9 mouse cellular contexts compared by ENCODE assay signal in the genomic region with DNA sequence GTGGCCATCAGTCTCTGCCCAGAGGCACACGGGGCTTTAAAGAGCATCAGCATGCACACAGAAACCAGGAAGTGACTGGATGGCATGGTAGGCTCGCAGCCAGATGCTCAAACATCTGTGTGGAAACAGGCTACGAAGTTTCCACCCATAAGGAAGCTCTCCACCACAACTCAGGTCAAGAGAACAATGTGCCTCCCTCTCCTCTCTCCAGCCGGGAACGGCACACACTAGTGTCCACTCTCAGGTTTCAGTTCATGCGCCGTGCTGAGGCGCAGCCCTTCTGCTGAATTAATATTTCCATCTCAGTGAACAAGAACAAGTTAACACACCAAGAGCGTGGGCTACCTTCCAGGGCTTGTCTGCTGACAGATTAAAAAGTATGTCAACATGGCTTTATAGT.
A peak's percentile ranks its signal among the peaks of the same experiment; 100 is the strongest.
DNase-seq lines count a peak whose midpoint lies in the region; ATAC-seq and TF ChIP-seq lines count a peak whose summit lies in the region.
"Had no signal": no experiment of that assay in that cellular context is flagged by ENCODE, and none has a peak within 500 bp of the region (broad histone marks: within the 10 kb centered on the region; RNA-seq: fewer than 3 reads in every experiment).

No protein-coding gene starts in this region.

- H3K4me1 ChIP-seq in lung, embryonic 14.5 days (ENCODE audit: insufficient read depth) = 0 out of 2 replicates have a peak, but pooled peaks cover 4% of the 10 kb centered on the region
- peaks cover 5% of the 10 kb centered on the region; the same call in 1 of the 2 replicates for H3K4me1 ChIP-seq in forebrain, embryonic 11.5 days (replicated peaks; ENCODE audit: control insufficient read depth, insufficient read depth, low read length)
- peaks cover 37% of the 10 kb centered on the region for H3K4me1 ChIP-seq in kidney, embryonic 15.5 days

- no peak overlapping the region for H3K4me3 ChIP-seq in lung, embryonic 14.5 days (ENCODE audit: low read depth, low read length)
- H3K4me3 ChIP-seq in forebrain, embryonic 11.5 days (ENCODE audit: low read depth, low read length) = no peak overlapping the region
- H3K4me3 ChIP-seq in kidney, embryonic 15.5 days (replicated peaks) = no peak overlapping the region
- H3K4me3 ChIP-seq: megakaryocyte, embryonic 14.5 days had no signal

- 36% methylated on average over 9 of the region's 9 CpGs for WGBS in lung, embryonic 14.5 days
- WGBS in forebrain, embryonic 11.5 days = 31% methylated on average over 9 of the region's 9 CpGs
- 12% methylated on average over 9 of the region's 9 CpGs for WGBS in kidney, embryonic 15.5 days

- H3K36me3 ChIP-seq in lung, embryonic 14.5 days (ENCODE audit: insufficient read depth) = no peaks in the 10 kb centered on the region
- H3K36me3 ChIP-seq in forebrain, embryonic 11.5 days (ENCODE audit: control insufficient read depth, insufficient read depth, low read length) = no peaks in the 10 kb centered on the region
- H3K36me3 ChIP-seq in kidney, embryonic 15.5 days = no peaks in the 10 kb centered on the region

- H3K9ac ChIP-seq in lung, embryonic 14.5 days = no peak overlapping the region
- peak overlapping the region; percentile 9; the same call in 1 of the 2 replicates for H3K9ac ChIP-seq in forebrain, embryonic 11.5 days (ENCODE audit: low read length)
- no peak overlapping the region for H3K9ac ChIP-seq in kidney, embryonic 15.5 days

- H3K27ac ChIP-seq in lung, embryonic 14.5 days (ENCODE audit: low read depth) = no peak overlapping the region
- H3K27ac ChIP-seq in forebrain, embryonic 11.5 days (ENCODE audit: low read depth, low read length) = no peak overlapping the region
- H3K27ac ChIP-seq in kidney, embryonic 15.5 days = peak overlapping the region; percentile 73

- H3K27me3 ChIP-seq in lung, embryonic 14.5 days (ENCODE audit: insufficient read depth, low read length) = no peaks in the 10 kb centered on the region
- H3K27me3 ChIP-seq in forebrain, embryonic 11.5 days (ENCODE audit: control insufficient read depth, insufficient read depth, low read length) = no peaks in the 10 kb centered on the region
- H3K27me3 ChIP-seq in kidney, embryonic 15.5 days = no peaks in the 10 kb centered on the region
- H3K27me3 ChIP-seq: megakaryocyte, embryonic 14.5 days had no signal

- TF ChIP-seq CTCF in lung, embryonic 14.5 days (IDR thresholded peaks at IDR 0.05; ENCODE audit: low read depth) = no peak

- no peak for ATAC-seq in lung, embryonic 14.5 days (ENCODE audit: insufficient read depth)
- ATAC-seq in forebrain, embryonic 11.5 days (replicated peaks; ENCODE audit: low FRiP score) = no peak; the same call in 1 of the 2 replicates
- ATAC-seq in kidney, embryonic 15.5 days (replicated peaks; ENCODE audit: low FRiP score) = peak; percentile 73

- H3K9me3 ChIP-seq in lung, embryonic 14.5 days (ENCODE audit: low read depth, low read length) = no peaks in the 10 kb centered on the region
- H3K9me3 ChIP-seq in forebrain, embryonic 11.5 days (ENCODE audit: control insufficient read depth, low read length) = peaks cover 3% of the 10 kb centered on the region; the same call in 1 of the 2 replicates
- no peaks in the 10 kb centered on the region for H3K9me3 ChIP-seq in kidney, embryonic 15.5 days (replicated peaks)

- peak; percentile 15 for DNase-seq in lung, embryonic 14.5 days
- DNase-seq in lung, postnatal 14 days = no peak
- DNase-seq in forebrain, embryonic 11.5 days (ENCODE audit: low spot score) = no peak
- peak; percentile 30 for DNase-seq in retina, postnatal 7 days (ENCODE audit: low read depth, low spot score)
- DNase-seq in frontal cortex, postnatal 36 days (ENCODE audit: low spot score in 2 of 2) = no peak
- no peak for DNase-seq in layer of hippocampus, postnatal 36 days
- DNase-seq in thymus, adult 18-20 months = no peak

- H3K4me2 ChIP-seq in lung, embryonic 14.5 days = no peak overlapping the region
- H3K4me2 ChIP-seq in forebrain, embryonic 11.5 days (ENCODE audit: low read depth, low read length, severe bottlenecking) = peak overlapping the region; percentile 33; the same call in 1 of the 2 replicates
- H3K4me2 ChIP-seq in kidney, embryonic 15.5 days = peak overlapping the region; percentile 34

Comparison
In these comparisons a context has a peak if more than half of its experiments do, and no peak if none do; other contexts are left out.
1. DNase-seq: peak in lung, embryonic 14.5 days (single experiment) and retina, postnatal 7 days (single experiment); none in lung, postnatal 14 days (single experiment), forebrain, embryonic 11.5 days (single experiment), frontal cortex, postnatal 36 days (0 of 2), layer of hippocampus, postnatal 36 days (0 of 2) and thymus, adult 18-20 months (0 of 2).